Mouse (Mus musculus): ENCODE results near the gene Chd2. TPM values are rescaled to one million over a fixed set of nuclear protein-coding genes. Genes with fewer than 3 reads are reported as not detected.

Chd2 gene
- polyA plus RNA-seq, 1 experiment from 2014 or later: 18.0 TPM

- Histone ChIP-seq H3K9ac (ENCODE audit: low read length) (no peak overlapping the region), H3K4me3 (ENCODE audit: low read depth, low read length) (no peak overlapping the region), H3K27me3 (ENCODE audit: control insufficient read depth, insufficient read depth, low read length) (no peaks in the 10 kb centered on the region), H3K4me1 (replicated peaks; ENCODE audit: control insufficient read depth, insufficient read depth) (no peaks in the 10 kb centered on the region), H3K36me3 (ENCODE audit: control insufficient read depth, insufficient read depth, low read length) (peaks cover 8% of the 10 kb centered on the region), H3K27ac (replicated peaks) (0 out of 2 replicates have a peak overlapping the region, but pooled peaks have one; percentile 1), H3K9me3 (ENCODE audit: control insufficient read depth, low read length) (no peaks in the 10 kb centered on the region), H3K4me2 (replicated peaks; ENCODE audit: low read depth) (no peak overlapping the region)
- ATAC-seq (ENCODE audit: low FRiP score, low TSS enrichment) (no peak), DNase-seq (ENCODE audit: low spot score) (no peak)
- TF ChIP-seq CTCF (IDR thresholded peaks at IDR 0.05; ENCODE audit: low read depth) (no peak), EP300 (optimal IDR thresholded peaks at IDR 0.05) (no peak)
- 62% methylated on average over 5 of the region's 5 CpGs for WGBS
These were observed 120.8 kb downstream of the Chd2 start for GRCm38 (mm10) chr7:73420827-73421226.

GRCm38 (mm10) chr7:73419375-73419774 lies 122.3 kb downstream of the Chd2 start:
- H3K9me3 ChIP-seq (ENCODE audit: control insufficient read depth, low read length): no peaks in the 10 kb centered on the region
- no peak overlapping the region for H3K27ac ChIP-seq (replicated peaks)
- no peak overlapping the region for H3K9ac ChIP-seq (ENCODE audit: low read length)
- H3K36me3 ChIP-seq (ENCODE audit: control insufficient read depth, insufficient read depth, low read length): peaks cover 12% of the 10 kb centered on the region
- WGBS: 43% methylated on average over 7 of the region's 7 CpGs
- TF ChIP-seq EP300 (optimal IDR thresholded peaks at IDR 0.05): no peak
- peak; percentile 57 for TF ChIP-seq CTCF (IDR thresholded peaks at IDR 0.05; ENCODE audit: low read depth)
- H3K4me1 ChIP-seq (replicated peaks; ENCODE audit: control insufficient read depth, insufficient read depth): no peaks in the 10 kb centered on the region
- no peaks in the 10 kb centered on the region for H3K27me3 ChIP-seq (ENCODE audit: control insufficient read depth, insufficient read depth, low read length)
- H3K4me3 ChIP-seq (ENCODE audit: low read depth, low read length): no peak overlapping the region
- DNase-seq (ENCODE audit: low spot score) (no peak), ATAC-seq (ENCODE audit: low FRiP score, low TSS enrichment) (no peak)
- no peak overlapping the region for H3K4me2 ChIP-seq (replicated peaks; ENCODE audit: low read depth)

GRCm38 (mm10) chr7:73414192-73414591 lies 127.4 kb downstream of the Chd2 start:
- WGBS: 61% methylated on average over 14 of the region's 14 CpGs
- ATAC-seq (ENCODE audit: low FRiP score, low TSS enrichment) (no peak; the same call in 1 of the 2 replicates), DNase-seq (ENCODE audit: low spot score) (no peak)
- no peak overlapping the region for H3K27ac ChIP-seq (replicated peaks)
- H3K4me2 ChIP-seq (replicated peaks; ENCODE audit: low read depth): no peak overlapping the region
- peaks cover 12% of the 10 kb centered on the region for H3K36me3 ChIP-seq (ENCODE audit: control insufficient read depth, insufficient read depth, low read length)
- TF ChIP-seq CTCF (IDR thresholded peaks at IDR 0.05; ENCODE audit: low read depth) (no peak), EP300 (optimal IDR thresholded peaks at IDR 0.05) (no peak)
- peaks cover 3% of the 10 kb centered on the region; the same call in 1 of the 2 replicates for H3K4me1 ChIP-seq (replicated peaks; ENCODE audit: control insufficient read depth, insufficient read depth)
- H3K27me3 ChIP-seq (ENCODE audit: control insufficient read depth, insufficient read depth, low read length): no peaks in the 10 kb centered on the region
- H3K9ac ChIP-seq (ENCODE audit: low read length): no peak overlapping the region
- H3K4me3 ChIP-seq (ENCODE audit: low read depth, low read length): no peak overlapping the region
- no peaks in the 10 kb centered on the region for H3K9me3 ChIP-seq (ENCODE audit: control insufficient read depth, low read length)

DNA sequence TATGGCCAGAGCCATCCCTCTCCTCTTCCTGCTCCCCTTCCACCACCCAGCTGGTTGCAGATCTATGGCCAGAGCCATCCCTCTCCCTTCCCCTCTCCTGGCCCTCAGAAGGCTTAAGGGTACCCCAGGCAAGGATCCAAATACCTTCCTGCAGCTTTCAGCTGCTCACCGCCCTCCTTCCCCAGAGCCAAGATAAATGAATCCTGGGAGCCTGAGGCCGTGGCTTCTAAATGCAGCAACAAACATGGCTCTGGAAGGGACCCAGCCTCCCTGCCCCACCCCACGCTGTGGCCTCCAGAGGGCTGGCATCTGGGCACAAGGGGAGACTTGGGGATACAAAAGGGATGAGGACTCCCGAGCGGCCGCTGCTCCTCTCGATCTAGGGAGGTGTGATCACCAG lies 129.2 kb downstream of the Chd2 start:
- peaks cover 3% of the 10 kb centered on the region; the same call in 1 of the 2 replicates for H3K4me1 ChIP-seq (replicated peaks; ENCODE audit: control insufficient read depth, insufficient read depth)
- 40% methylated on average over 7 of the region's 7 CpGs for WGBS
- no peaks in the 10 kb centered on the region for H3K27me3 ChIP-seq (ENCODE audit: control insufficient read depth, insufficient read depth, low read length)
- peaks cover 7% of the 10 kb centered on the region; the same call in 1 of the 2 replicates for H3K36me3 ChIP-seq (ENCODE audit: control insufficient read depth, insufficient read depth, low read length)
- DNase-seq (ENCODE audit: low spot score) (no peak), ATAC-seq (ENCODE audit: low FRiP score, low TSS enrichment) (peak; percentile 24; the same call in 1 of the 2 replicates)
- no peaks in the 10 kb centered on the region for H3K9me3 ChIP-seq (ENCODE audit: control insufficient read depth, low read length)
- TF ChIP-seq EP300 (optimal IDR thresholded peaks at IDR 0.05): no peak
- no peak for TF ChIP-seq CTCF (IDR thresholded peaks at IDR 0.05; ENCODE audit: low read depth)
- H3K4me2 ChIP-seq (replicated peaks; ENCODE audit: low read depth): no peak overlapping the region
- peak overlapping the region; percentile 53; the same call in 1 of the 2 replicates for H3K27ac ChIP-seq (replicated peaks)
- H3K9ac ChIP-seq (ENCODE audit: low read length): 0 out of 2 replicates have a peak overlapping the region, but pooled peaks have one; percentile 23
- H3K4me3 ChIP-seq (ENCODE audit: low read depth, low read length): no peak overlapping the region

GRCm38 (mm10) chr7:73411986-73412385 lies 129.6 kb downstream of the Chd2 start:
- Histone ChIP-seq H3K9me3 (ENCODE audit: control insufficient read depth, low read length) (no peaks in the 10 kb centered on the region), H3K4me2 (replicated peaks; ENCODE audit: low read depth) (no peak overlapping the region), H3K27me3 (ENCODE audit: control insufficient read depth, insufficient read depth, low read length) (no peaks in the 10 kb centered on the region), H3K9ac (ENCODE audit: low read length) (no peak overlapping the region), H3K36me3 (ENCODE audit: control insufficient read depth, insufficient read depth, low read length) (peaks cover 5% of the 10 kb centered on the region; the same call in 1 of the 2 replicates), H3K4me1 (replicated peaks; ENCODE audit: control insufficient read depth, insufficient read depth) (peaks cover 3% of the 10 kb centered on the region; the same call in 1 of the 2 replicates), H3K4me3 (ENCODE audit: low read depth, low read length) (no peak overlapping the region), H3K27ac (replicated peaks) (peak overlapping the region; percentile 53; the same call in 1 of the 2 replicates)
- TF ChIP-seq EP300 (optimal IDR thresholded peaks at IDR 0.05): no peak
- no peak for TF ChIP-seq CTCF (IDR thresholded peaks at IDR 0.05; ENCODE audit: low read depth)
- no peak for DNase-seq (ENCODE audit: low spot score)
- ATAC-seq (ENCODE audit: low FRiP score, low TSS enrichment): peak; percentile 12; the same call in 1 of the 2 replicates
- WGBS: 64% methylated on average over 4 of the region's 4 CpGs

- WGBS: 71% methylated on average over 7 of the region's 7 CpGs
- ATAC-seq (ENCODE audit: low FRiP score, low TSS enrichment): no peak
These were observed 130.1 kb downstream of the Chd2 start for GRCm38 (mm10) chr7:73411523-73411922.

More at GRCm38 (mm10) chr7:73411523-73411922, 130.1 kb downstream of the Chd2 start:
- no peaks in the 10 kb centered on the region for H3K27me3 ChIP-seq (ENCODE audit: control insufficient read depth, insufficient read depth, low read length)
- TF ChIP-seq CTCF (IDR thresholded peaks at IDR 0.05; ENCODE audit: low read depth) (no peak), EP300 (optimal IDR thresholded peaks at IDR 0.05) (no peak)
- H3K9me3 ChIP-seq (ENCODE audit: control insufficient read depth, low read length): no peaks in the 10 kb centered on the region
- peaks cover 3% of the 10 kb centered on the region; the same call in 1 of the 2 replicates for H3K4me1 ChIP-seq (replicated peaks; ENCODE audit: control insufficient read depth, insufficient read depth)
- no peak overlapping the region for H3K9ac ChIP-seq (ENCODE audit: low read length)
- peaks cover 5% of the 10 kb centered on the region; the same call in 1 of the 2 replicates for H3K36me3 ChIP-seq (ENCODE audit: control insufficient read depth, insufficient read depth, low read length)
- no peak overlapping the region for H3K4me3 ChIP-seq (ENCODE audit: low read depth, low read length)
- no peak for DNase-seq (ENCODE audit: low spot score)
- no peak overlapping the region for H3K4me2 ChIP-seq (replicated peaks; ENCODE audit: low read depth)
- H3K27ac ChIP-seq (replicated peaks): no peak overlapping the region; the same call in 1 of the 2 replicates

All from stomach, postnatal 0 days (tissue).